Mouse (Mus musculus) lung, embryonic 15.5 days (tissue): Measurements from ENCODE around the gene Duox2. TPM values are rescaled to one million over a fixed set of nuclear protein-coding genes. Genes with fewer than 3 reads are reported as not detected.

ENCODE experiments used
- ATAC-seq: fragments of 200-750 bp; cut with Nextera tagmentation; 2 replicates; pipeline ENCODE4 v1.8.0; 2017; ENCODE audit warnings: moderate number of reproducible peaks, borderline replicate concordance; ENCODE audit not compliant: low FRiP score, low TSS enrichment; ENCODE audit errors: extremely low read depth
- H3K27ac ChIP-seq: fragments of 300-500 bp; sonication (generic); 2 replicates; pipeline ENCODE4 v1.5.1; 2015; ENCODE audit warnings: moderate library complexity, mild to moderate bottlenecking, inconsistent platforms
- H3K27me3 ChIP-seq: fragments of 300-500 bp; sonication (generic); 2 replicates; pipeline ENCODE4 v1.6.1; 2015; ENCODE audit warnings: inconsistent platforms
- H3K36me3 ChIP-seq: fragments of 300-500 bp; sonication (generic); 2 replicates; pipeline ENCODE4 v1.6.1; 2015; ENCODE audit warnings: inconsistent platforms
- H3K4me1 ChIP-seq: fragments of 300-500 bp; sonication (generic); 2 replicates; pipeline ENCODE4 v1.6.1; 2015; ENCODE audit warnings: inconsistent platforms
- H3K4me2 ChIP-seq: fragments of 300-500 bp; sonication (generic); 2 replicates; pipeline ENCODE4 v1.6.1; 2015; ENCODE audit warnings: inconsistent platforms, mild to moderate bottlenecking, moderate library complexity
- H3K4me3 ChIP-seq: fragments of 300-500 bp; sonication (generic); 2 replicates; pipeline ENCODE4 v1.5.1; 2015; ENCODE audit warnings: mild to moderate bottlenecking, inconsistent platforms
- H3K9ac ChIP-seq: fragments of 300-500 bp; sonication (generic); 2 replicates; pipeline ENCODE4 v1.6.1; 2015; ENCODE audit warnings: inconsistent platforms
- H3K9me3 ChIP-seq: fragments of 300-500 bp; sonication (generic); 2 replicates; pipeline ENCODE4 v1.6.1; 2016; ENCODE audit warnings: inconsistent platforms
- WGBS: fragments of 180-500 bp; shearing (Covaris S2); methylation state at CpG from one replicate; pipeline ENCODE4 v1.1.7; 2015; 5-methylcytosine and 5-hydroxymethylcytosine counted together
- polyA plus RNA-seq: library from polyadenylated mRNA; unstranded; fragments of >200 nt; fragmentation: Nextera tagmentation; extraction: Ambion mirVana; gene quantifications from 2 replicates; pipeline ENCODE4 v1.2.1, GENCODE M21; 2015

The Duox2 gene
- polyA plus RNA-seq, 1 experiment from 2014 or later, result 0.04 TPM

DNA sequence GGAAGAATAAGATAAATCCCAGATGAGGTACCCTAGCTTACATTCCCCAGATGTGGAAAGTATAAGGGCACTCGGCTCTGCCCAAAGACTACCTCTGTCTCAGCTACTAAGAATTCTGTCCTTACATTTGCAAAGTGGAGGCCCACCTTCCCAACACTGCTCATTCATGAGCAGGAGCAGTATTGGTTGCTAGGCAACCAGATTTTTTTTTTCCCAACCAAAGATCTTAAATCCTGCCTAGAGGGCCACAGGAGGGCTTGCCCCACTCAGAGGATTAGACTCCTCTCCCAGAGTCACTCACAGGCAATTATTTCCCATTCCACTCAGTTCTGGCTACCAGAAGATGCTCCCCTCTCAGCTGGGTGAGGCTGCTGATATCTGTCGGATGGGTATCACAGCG, 33.6 kb downstream of the Duox2 start:
- ATAC-seq, result no peak
- Histone ChIP-seq H3K9ac (no peak overlapping the region), H3K4me1 (no peaks in the 10 kb centered on the region), H3K27ac (no peak overlapping the region), H3K36me3 (no peaks in the 10 kb centered on the region), H3K4me3 (no peak overlapping the region), H3K9me3 (no peaks in the 10 kb centered on the region), H3K27me3 (no peaks in the 10 kb centered on the region), H3K4me2 (no peak overlapping the region)
- WGBS, result 74% methylated on average over 3 of the region's 3 CpGs

DNA sequence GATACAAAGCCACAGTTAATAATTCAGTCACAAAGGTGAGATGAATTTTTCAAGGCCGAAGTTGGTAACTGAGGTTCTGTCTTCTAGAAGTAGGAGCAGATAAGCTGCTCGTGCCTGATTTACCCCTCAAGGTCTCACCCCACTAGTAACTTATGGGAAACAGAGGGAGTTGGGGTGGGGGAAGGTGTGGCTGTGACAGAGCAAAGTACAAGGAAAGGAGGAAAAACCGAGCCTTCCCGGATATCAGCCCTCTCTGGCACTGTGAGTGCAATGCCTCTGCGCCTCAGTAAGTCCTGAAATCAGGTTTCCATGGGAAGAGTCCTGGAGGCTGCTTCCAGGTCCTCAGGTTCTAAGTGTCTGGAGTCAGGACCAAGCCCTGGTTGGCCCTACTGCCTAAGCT, 37.5 kb downstream of the Duox2 start:
- Histone ChIP-seq H3K9ac (no peak overlapping the region), H3K27ac (no peak overlapping the region), H3K9me3 (no peaks in the 10 kb centered on the region), H3K36me3 (no peaks in the 10 kb centered on the region), H3K4me3 (no peak overlapping the region), H3K4me1 (no peaks in the 10 kb centered on the region), H3K4me2 (no peak overlapping the region), H3K27me3 (no peaks in the 10 kb centered on the region)
- WGBS, result 85% methylated on average over 5 of the region's 5 CpGs
- no peak for ATAC-seq

DNA sequence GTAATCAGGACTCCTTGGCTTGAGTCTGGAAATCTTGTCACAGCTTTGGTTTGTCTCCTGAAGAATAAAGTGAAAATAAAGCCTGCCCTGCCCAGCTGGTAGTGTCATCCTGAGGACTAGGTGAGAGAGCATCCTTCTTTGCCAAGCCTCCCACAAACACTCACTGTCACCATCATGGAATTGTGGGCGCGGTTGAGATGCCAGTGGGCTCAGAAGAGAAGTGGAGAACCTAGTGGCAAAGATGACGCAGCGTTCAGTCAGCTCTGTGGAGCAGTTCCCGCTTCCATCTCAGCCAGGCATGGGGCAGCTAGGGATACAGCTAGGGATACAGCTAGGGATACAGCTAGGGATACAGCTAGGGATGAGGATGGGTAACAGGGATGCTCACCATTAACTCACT, 42.3 kb downstream of the Duox2 start:
- Histone ChIP-seq H3K9ac (no peak overlapping the region), H3K27me3 (no peaks in the 10 kb centered on the region), H3K4me3 (no peak overlapping the region), H3K4me2 (no peak overlapping the region), H3K36me3 (no peaks in the 10 kb centered on the region), H3K4me1 (no peaks in the 10 kb centered on the region), H3K9me3 (no peaks in the 10 kb centered on the region), H3K27ac (no peak overlapping the region)
- ATAC-seq, result no peak
- WGBS, result 92% methylated on average over 5 of the region's 5 CpGs

DNA sequence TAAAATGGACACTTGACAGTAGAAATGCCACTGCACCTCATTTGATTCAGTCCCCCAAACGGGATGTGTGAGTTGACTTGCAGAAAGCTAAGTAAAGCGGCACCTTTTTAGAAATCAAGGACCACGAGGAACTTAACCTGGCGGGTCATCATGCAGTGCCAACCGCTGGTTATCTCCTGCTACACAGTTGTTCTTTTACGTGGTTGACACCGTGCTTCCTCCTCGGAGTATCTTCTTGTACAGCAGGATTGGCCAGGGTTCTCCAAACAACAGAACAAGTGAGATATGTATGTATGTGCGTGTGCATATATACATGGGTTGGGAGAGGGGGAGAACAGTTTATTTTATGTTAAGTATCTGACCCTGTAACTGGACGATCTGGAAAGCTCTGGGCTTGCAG, 50.5 kb downstream of the Duox2 start:
- Histone ChIP-seq H3K9me3 (no peaks in the 10 kb centered on the region), H3K27me3 (no peaks in the 10 kb centered on the region), H3K4me3 (no peak overlapping the region), H3K36me3 (no peaks in the 10 kb centered on the region), H3K9ac (no peak overlapping the region), H3K4me1 (no peaks in the 10 kb centered on the region), H3K27ac (no peak overlapping the region), H3K4me2 (no peak overlapping the region)
- no peak for ATAC-seq
- WGBS, result 69% methylated on average over 10 of the region's 10 CpGs

DNA sequence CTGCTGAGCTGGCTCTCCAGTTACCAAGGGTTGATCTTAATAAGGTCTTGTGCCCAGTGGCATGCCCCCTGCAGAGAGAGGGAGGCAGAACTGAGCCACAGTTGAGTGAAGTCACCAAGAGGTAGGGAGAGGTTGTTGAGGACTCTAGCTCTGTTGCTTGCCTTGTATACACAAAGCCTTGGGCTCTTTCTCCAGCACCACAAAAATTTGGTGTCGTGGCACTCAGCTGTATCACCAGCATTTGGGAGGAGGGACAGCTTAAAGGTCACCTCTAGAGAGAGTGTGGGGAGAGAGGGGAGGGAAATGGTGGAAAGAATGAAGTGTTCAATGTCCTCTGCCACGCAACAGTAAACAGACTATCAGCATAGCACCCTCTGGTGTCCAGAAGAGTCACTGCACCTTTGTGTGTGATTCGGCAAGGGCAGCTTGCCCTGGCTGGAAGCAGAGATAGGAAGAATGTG, 54.5 kb downstream of the Duox2 start:
- peak; percentile 42; the same call in 1 of the 2 replicates for ATAC-seq
- H3K4me2 ChIP-seq, result no peak overlapping the region
- no peak overlapping the region for H3K4me3 ChIP-seq
- H3K36me3 ChIP-seq, result no peaks in the 10 kb centered on the region
- H3K27ac ChIP-seq, result no peak overlapping the region
- no peak overlapping the region for H3K9ac ChIP-seq
- H3K4me1 ChIP-seq, result no peaks in the 10 kb centered on the region
- H3K9me3 ChIP-seq, result no peaks in the 10 kb centered on the region
- H3K27me3 ChIP-seq, result no peaks in the 10 kb centered on the region
- 10% methylated on average over 3 of the region's 3 CpGs for WGBS

DNA sequence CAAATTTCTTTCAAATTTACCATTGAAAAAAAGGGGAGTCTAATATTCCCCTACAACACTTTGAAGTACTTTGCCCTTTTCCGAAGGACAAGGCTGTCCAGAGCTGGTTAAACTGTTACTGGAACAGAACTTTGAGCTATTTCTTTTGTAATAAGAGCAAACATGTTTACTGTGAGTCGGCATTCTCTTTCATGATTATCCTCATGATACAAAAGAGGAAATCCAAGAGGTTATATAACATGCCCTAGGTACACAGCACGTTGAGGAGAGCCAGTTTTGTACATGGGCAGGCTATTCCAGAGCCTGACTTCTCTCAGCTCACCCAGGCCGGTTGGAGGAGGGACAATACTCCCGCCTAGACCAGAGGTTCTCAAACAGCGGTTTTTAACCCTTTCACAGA, 56.3 kb downstream of the Duox2 start:
- no peaks in the 10 kb centered on the region for H3K4me1 ChIP-seq
- no peak overlapping the region for H3K27ac ChIP-seq
- H3K4me3 ChIP-seq, result no peak overlapping the region
- H3K9me3 ChIP-seq, result no peaks in the 10 kb centered on the region
- no peak for ATAC-seq
- H3K27me3 ChIP-seq, result no peaks in the 10 kb centered on the region
- H3K9ac ChIP-seq, result no peak overlapping the region
- no peak overlapping the region for H3K4me2 ChIP-seq
- WGBS, result 51% methylated on average over 6 of the region's 6 CpGs
- H3K36me3 ChIP-seq, result no peaks in the 10 kb centered on the region

DNA sequence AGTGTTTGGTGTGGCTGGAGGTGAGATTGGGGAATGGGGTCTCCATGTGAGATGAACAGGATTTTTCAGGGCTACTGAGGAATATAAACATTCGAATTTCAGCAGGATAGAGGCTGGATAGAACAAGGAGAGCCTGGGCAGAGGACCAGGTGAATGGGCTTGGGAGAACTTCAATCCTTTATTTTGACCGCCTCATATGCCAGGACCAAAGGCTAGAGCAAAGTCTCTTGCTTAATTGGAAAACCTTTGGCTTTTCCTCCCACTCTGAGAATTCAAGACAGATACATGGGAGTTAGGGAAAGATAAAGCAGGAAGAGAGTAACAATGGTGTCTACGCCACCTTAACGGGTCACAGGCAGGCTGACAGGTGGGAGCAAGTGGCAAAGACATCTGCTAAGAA, 57.0 kb downstream of the Duox2 start:
- H3K27ac ChIP-seq, result no peak overlapping the region
- H3K4me3 ChIP-seq, result no peak overlapping the region
- no peak overlapping the region for H3K9ac ChIP-seq
- no peak for ATAC-seq
- H3K4me2 ChIP-seq, result no peak overlapping the region
- 83% methylated on average over 4 of the region's 4 CpGs for WGBS
- H3K9me3 ChIP-seq, result no peaks in the 10 kb centered on the region
- H3K27me3 ChIP-seq, result no peaks in the 10 kb centered on the region
- no peaks in the 10 kb centered on the region for H3K4me1 ChIP-seq
- no peaks in the 10 kb centered on the region for H3K36me3 ChIP-seq

DNA sequence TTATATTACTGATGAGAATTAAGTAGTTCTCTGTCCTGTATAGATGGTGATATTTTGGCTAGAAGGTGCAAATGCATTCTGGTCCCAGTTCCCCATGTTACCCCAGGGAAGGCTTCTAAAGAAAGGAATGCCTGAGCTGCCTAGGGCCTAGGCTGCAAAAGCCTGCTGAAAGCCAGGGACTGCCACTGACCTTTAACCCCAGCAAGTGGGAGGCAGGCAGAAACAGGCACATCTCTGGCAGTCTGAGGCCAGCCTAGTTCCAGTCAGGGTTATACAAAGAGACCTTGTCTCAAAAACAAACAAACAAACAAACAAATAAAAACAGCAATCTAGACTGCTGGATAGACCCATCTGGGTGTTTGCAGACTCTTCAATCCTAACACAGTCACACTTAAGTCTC, 57.5 kb downstream of the Duox2 start:
- Histone ChIP-seq H3K9me3 (no peaks in the 10 kb centered on the region), H3K27ac (no peak overlapping the region), H3K9ac (no peak overlapping the region), H3K4me2 (no peak overlapping the region), H3K36me3 (no peaks in the 10 kb centered on the region), H3K4me3 (no peak overlapping the region), H3K27me3 (no peaks in the 10 kb centered on the region), H3K4me1 (no peaks in the 10 kb centered on the region)
- no peak for ATAC-seq

DNA sequence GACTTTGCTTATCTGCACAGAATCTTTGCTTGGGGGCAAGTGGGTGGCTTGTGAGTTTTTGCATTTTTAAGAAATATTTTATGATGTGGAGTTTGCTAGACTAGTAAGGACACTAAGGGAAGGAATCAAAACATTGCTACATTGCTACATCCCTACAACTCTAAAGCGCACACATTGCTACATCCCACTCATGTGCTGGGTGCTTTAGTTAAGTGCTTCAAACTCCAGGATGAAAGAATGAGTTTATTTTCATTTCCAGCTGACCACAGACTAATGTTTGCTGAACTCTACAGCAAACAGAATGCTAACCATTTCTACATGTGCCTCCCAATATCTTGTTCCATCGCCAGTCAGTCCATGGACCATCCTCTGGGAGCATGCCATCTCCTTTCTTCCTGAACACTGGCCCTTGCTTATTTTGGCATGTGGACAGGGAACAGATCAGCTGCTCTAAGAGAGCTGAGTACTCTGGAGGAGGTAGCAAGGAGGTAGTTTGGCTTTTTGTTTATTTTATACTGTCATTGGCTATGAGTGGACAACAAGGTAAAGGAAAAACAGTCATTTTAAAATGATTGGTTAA, 60.3 kb downstream of the Duox2 start:
- no peak overlapping the region for H3K4me2 ChIP-seq
- no peak overlapping the region for H3K27ac ChIP-seq
- WGBS, result 69% methylated on average over 2 of the region's 2 CpGs
- ATAC-seq, result no peak
- no peaks in the 10 kb centered on the region for H3K36me3 ChIP-seq
- no peaks in the 10 kb centered on the region for H3K9me3 ChIP-seq
- no peaks in the 10 kb centered on the region for H3K27me3 ChIP-seq
- peaks cover 6% of the 10 kb centered on the region for H3K4me1 ChIP-seq
- H3K9ac ChIP-seq, result no peak overlapping the region
- H3K4me3 ChIP-seq, result no peak overlapping the region

DNA sequence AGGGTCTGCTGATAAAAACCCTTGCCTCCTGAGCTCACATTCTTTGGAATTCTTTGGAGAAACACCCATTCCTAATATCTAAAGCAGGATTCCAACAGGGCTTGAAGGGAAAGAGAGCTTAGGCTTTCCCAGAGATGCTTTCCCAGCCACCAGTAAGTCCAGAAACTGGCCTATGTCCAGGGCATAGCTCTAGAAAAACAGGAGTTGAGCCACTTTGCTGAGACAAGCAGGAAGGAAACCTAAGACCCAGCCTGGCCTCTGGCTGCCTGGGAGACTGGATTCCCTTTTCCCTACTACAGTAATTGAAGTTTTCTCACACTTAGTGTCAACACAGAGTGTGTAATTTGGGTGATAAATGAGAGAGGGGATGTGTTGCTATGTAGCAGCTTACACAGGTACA, 61.9 kb downstream of the Duox2 start:
- H3K27ac ChIP-seq, result no peak overlapping the region
- no peak overlapping the region for H3K4me3 ChIP-seq

DNA sequence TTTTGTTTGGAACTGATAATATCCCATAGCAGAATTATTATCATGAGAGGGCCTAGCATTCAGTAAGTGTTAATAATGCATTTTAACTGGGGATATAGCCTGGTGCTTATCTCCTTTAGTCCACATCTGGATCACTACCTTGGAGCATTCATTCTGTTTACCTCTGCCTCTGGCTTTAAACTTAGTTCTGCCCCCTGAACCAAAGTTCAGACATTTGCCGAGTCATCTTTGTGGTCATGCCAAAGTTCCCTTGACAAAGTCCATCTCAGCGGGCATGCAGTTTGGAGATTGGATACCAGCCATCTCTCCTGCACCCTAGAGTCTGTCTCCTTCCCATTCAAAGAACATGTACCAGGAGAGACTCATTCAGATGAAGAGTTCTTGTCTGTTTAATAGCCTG, 62.8 kb downstream of the Duox2 start:
- no peak overlapping the region for H3K27ac ChIP-seq
- H3K4me1 ChIP-seq, result peaks cover 6% of the 10 kb centered on the region
- WGBS, result 88% methylated on average over 2 of the region's 2 CpGs
- no peak for ATAC-seq
- no peaks in the 10 kb centered on the region for H3K27me3 ChIP-seq
- no peak overlapping the region; the same call in 1 of the 2 replicates for H3K9ac ChIP-seq
- H3K4me3 ChIP-seq, result peak overlapping the region; percentile 58
- peak overlapping the region; percentile 93 for H3K4me2 ChIP-seq
- H3K9me3 ChIP-seq, result no peaks in the 10 kb centered on the region
- H3K36me3 ChIP-seq, result no peaks in the 10 kb centered on the region

More for the DNA sequence above, 61.9 kb downstream of the Duox2 start:
- peaks cover 6% of the 10 kb centered on the region for H3K4me1 ChIP-seq
- H3K9ac ChIP-seq, result no peak overlapping the region
- no peaks in the 10 kb centered on the region for H3K27me3 ChIP-seq
- no peak for ATAC-seq
- no peak overlapping the region for H3K4me2 ChIP-seq
- no peaks in the 10 kb centered on the region for H3K9me3 ChIP-seq
- H3K36me3 ChIP-seq, result no peaks in the 10 kb centered on the region

DNA sequence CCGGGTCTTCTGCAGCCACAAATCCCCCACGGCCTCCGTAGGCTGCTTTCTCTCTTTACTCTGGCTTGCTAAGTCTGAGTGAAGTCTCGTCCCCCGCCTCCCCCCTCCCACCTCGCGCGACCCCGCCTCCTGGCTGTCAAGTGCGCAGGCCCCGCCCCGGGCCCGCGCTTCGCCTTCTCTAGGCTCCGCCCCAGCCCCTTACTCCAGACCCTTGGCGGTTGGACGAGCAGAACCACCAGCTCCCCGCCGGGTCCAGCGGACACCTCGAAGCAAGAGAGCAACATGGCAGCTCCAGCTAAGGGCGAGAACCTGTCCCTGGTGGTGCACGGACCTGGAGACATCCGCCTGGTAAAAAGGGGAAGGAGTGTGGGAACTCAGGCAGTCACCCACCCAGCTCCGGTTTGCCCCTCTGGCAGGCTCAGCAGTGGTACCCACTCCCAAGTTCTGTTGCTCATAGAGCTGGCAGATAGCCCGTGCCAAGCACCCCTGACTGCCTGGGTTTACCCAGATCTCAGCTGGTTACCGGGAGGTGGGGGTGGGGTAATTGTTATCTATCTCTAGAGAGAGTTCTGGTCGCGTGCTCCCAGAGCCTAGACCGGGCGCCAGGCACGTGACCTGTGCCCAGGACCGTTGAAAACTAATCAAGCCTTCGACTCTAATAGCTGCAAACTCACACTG, 63.5 kb downstream of the Duox2 start, which contains the start of gene Sord:
Gene Sord, plus strand, starts transcription at position 139 of the 678 bp plus-strand sequence.
- H3K27ac ChIP-seq, result peak within 1 kb of the TSS; percentile 55

More for the DNA sequence above, 63.5 kb downstream of the Duox2 start, which contains the start of gene Sord:
- WGBS, result 1% methylated on average over 35 of the region's 35 CpGs
- peak within 1 kb of the TSS; percentile 93 for H3K4me2 ChIP-seq
- H3K9me3 ChIP-seq, result no peaks in the 10 kb centered on the region
- peak; percentile 93 for ATAC-seq
- H3K4me1 ChIP-seq, result peaks cover 6% of the 10 kb centered on the region
- H3K36me3 ChIP-seq, result no peaks in the 10 kb centered on the region
- H3K9ac ChIP-seq, result peak within 1 kb of the TSS; percentile 50
- peak within 1 kb of the TSS; percentile 58 for H3K4me3 ChIP-seq
- H3K27me3 ChIP-seq, result no peaks in the 10 kb centered on the region
